Mouse (Mus musculus) heart, postnatal 25 days (tissue): ENCODE data around the gene Vwf. TPM values are rescaled to one million over a fixed set of nuclear protein-coding genes. Genes with fewer than 3 reads are reported as not detected.

Experiments
- DNase-seq: peaks from one replicate; pipeline ENCODE4 v3.0.0; 2022; ENCODE audit warnings: low spot score
- intact Hi-C: fragments of 180-260 bp; cut with DNase I; formaldehyde crosslinking; loops from one replicate; pipeline ENCODE4 v1.15.1; 2025
- total RNA-seq, 2 experiments: library from RNA; stranded (reverse); gene quantifications; 2 replicates each; pipeline ENCODE4 v1.2.3; 2021

Vwf gene
- total RNA-seq, 2 experiments from 2014 or later, result 104 to 114 TPM

GRCm38 (mm10) chr6:125583666-125584065 is 37.1 kb downstream of the Vwf start:
- no peak for DNase-seq
- intact Hi-C loops, result no loop called here

GRCm38 (mm10) chr6:125584266-125584665 is 37.7 kb downstream of the Vwf start:
- intact Hi-C loops, result no loop called here
- DNase-seq, result no peak

- intact Hi-C loops, result no loop called here
- DNase-seq, result no peak
Observed at GRCm38 (mm10) chr6:125585579-125585978, 39.0 kb downstream of the Vwf start.

GRCm38 (mm10) chr6:125586042-125586566 is 39.5 kb downstream of the Vwf start:
- no peak for DNase-seq
- intact Hi-C loops, result no loop called here

GRCm38 (mm10) chr6:125588241-125588640 is 41.7 kb downstream of the Vwf start:
- intact Hi-C loops, result no loop called here

GRCm38 (mm10) chr6:125589075-125589474 is 42.5 kb downstream of the Vwf start:
- no peak for DNase-seq
- intact Hi-C loops, result no loop called here

More at GRCm38 (mm10) chr6:125588241-125588640, 41.7 kb downstream of the Vwf start:
- DNase-seq, result no peak

- no peak for DNase-seq
- intact Hi-C loops, result no loop called here
Observed at GRCm38 (mm10) chr6:125590056-125590455, 43.5 kb downstream of the Vwf start.

- no peak for DNase-seq
Observed at GRCm38 (mm10) chr6:125590471-125590870, 43.9 kb downstream of the Vwf start.

GRCm38 (mm10) chr6:125591652-125592385 is 45.2 kb downstream of the Vwf start:
- intact Hi-C loops, result no loop called here
- DNase-seq, result no peak

More at GRCm38 (mm10) chr6:125590471-125590870, 43.9 kb downstream of the Vwf start:
- intact Hi-C loops, result no loop called here

GRCm38 (mm10) chr6:125592536-125592935 is 46.0 kb downstream of the Vwf start:
- no peak for DNase-seq
- intact Hi-C loops, result no loop called here

- intact Hi-C loops, result no loop called here
Observed at GRCm38 (mm10) chr6:125594311-125594710, 47.7 kb downstream of the Vwf start.

GRCm38 (mm10) chr6:125594825-125595224 is 48.3 kb downstream of the Vwf start:
- intact Hi-C loops, result no loop called here
- no peak for DNase-seq

More at GRCm38 (mm10) chr6:125594311-125594710, 47.7 kb downstream of the Vwf start:
- no peak for DNase-seq

- intact Hi-C loops, result no loop called here
- no peak for DNase-seq
Observed at GRCm38 (mm10) chr6:125596701-125597318, 50.2 kb downstream of the Vwf start.

- no peak for DNase-seq
- intact Hi-C loops, result no loop called here
Observed at GRCm38 (mm10) chr6:125597716-125598115, 51.1 kb downstream of the Vwf start.

GRCm38 (mm10) chr6:125600036-125600558 is 53.5 kb downstream of the Vwf start:
- intact Hi-C loops, result loop anchor here (2.0 kb wide), 2 partner anchors 71 to 101 kb away; no protein-coding TSS in a partner anchor
- peak; percentile 43 for DNase-seq

GRCm38 (mm10) chr6:125600669-125601068 is 54.1 kb downstream of the Vwf start:
- intact Hi-C loops, result loop anchor here (2.0 kb wide), 2 partner anchors 72 to 102 kb away; no protein-coding TSS in a partner anchor
- DNase-seq, result no peak

GRCm38 (mm10) chr6:125601190-125601589 is 54.6 kb downstream of the Vwf start:
- DNase-seq, result no peak
- intact Hi-C loops, result loop anchor here (2.0 kb wide), 2 partner anchors 72 to 102 kb away; no protein-coding TSS in a partner anchor

- no peak for DNase-seq
- intact Hi-C loops, result loop anchor here (2.0 kb wide), 2 partner anchors 73 to 103 kb away; no protein-coding TSS in a partner anchor
Observed at GRCm38 (mm10) chr6:125601748-125602147, 55.2 kb downstream of the Vwf start.

- intact Hi-C loops, result no loop called here
Observed at GRCm38 (mm10) chr6:125602354-125602753, 55.8 kb downstream of the Vwf start.

GRCm38 (mm10) chr6:125603234-125603633 is 56.7 kb downstream of the Vwf start:
- intact Hi-C loops, result no loop called here
- peak; percentile 73 for DNase-seq

More at GRCm38 (mm10) chr6:125602354-125602753, 55.8 kb downstream of the Vwf start:
- DNase-seq, result no peak
